Mouse (Mus musculus) Patski (cell line): ENCODE data around the gene Emb. TPM values are rescaled to one million over a fixed set of nuclear protein-coding genes. Genes with fewer than 3 reads are reported as not detected.

ENCODE experiments used
- ATAC-seq: fragments of 100-300 bp; one replicate; pipeline ENCODE4 v1.8.0; 2021
- CTCF ChIA-PET: fragments of 350-600 bp; sonication (Branson Sonifier 250); formaldehyde crosslinking; loops from one replicate; lab custom pipeline; 2022; ENCODE audit warnings: inconsistent platforms; lab: Charles Lee
- POLR2A ChIA-PET: fragments of 350-600 bp; sonication (Branson Sonifier 250); formaldehyde crosslinking; loops from one replicate; lab custom pipeline; 2022; ENCODE audit warnings: antibody characterized with exemption, inconsistent platforms; lab: Charles Lee
- DNase-seq: peaks from one replicate; pipeline ENCODE4 v3.0.0-alpha.2; 2011; ENCODE audit warnings: low read depth, low spot score
- H3K27me3 ChIP-seq: fragments of 371-371 bp; one replicate; pipeline ENCODE4 v1.5.1; 2021
- CTCF ChIP-seq: fragments of 100-300 bp; IDR thresholded peaks from one replicate; pipeline ENCODE4 v1.5.1; 2021
- in situ Hi-C: fragments of 300-500 bp; cut with MboI; formaldehyde crosslinking; loops from 3 replicates; pipeline ENCODE4 v1.11.1; 2018; ENCODE audit warnings: low pct_unique_long_range_greater_than_20kb, mixed read lengths
- polyA plus RNA-seq: library from polyadenylated mRNA; unstranded; gene quantifications from one replicate; pipeline ENCODE4 v1.2.3, GENCODE M21; 2021

Gene Emb
- polyA plus RNA-seq, 1 experiment from 2014 or later: 5.1 TPM

DNA sequence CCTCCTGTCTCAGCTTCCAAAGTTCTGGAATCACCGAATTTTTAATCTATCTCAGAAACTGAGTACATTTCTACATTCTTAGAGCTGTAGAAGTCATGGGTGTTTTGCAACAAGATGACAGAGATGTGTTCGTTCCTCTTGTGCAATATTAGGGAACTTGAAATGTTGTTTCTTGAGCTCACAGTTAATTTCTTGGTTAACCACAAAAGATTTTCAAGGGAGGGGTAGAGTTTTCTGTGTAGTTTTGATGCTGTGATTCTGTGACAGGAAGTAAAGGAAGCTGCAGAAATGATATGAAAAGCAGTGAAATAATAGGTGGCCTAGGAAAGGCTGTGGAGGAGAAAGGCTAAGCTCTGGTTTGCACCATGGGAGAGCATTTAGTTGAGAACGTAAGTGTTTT lies 33.7 kb downstream of the Emb start:
- TF ChIP-seq CTCF: no peak
- in situ Hi-C loops: no loop called here
- ChIA-PET POLR2A (no interaction called here), CTCF (interaction anchor here (0.7 to 1.1 kb wide), 2 partner anchors 14 to 47 kb away, joined by 3 read pairs; no protein-coding TSS in a partner anchor)
- peaks cover 2% of the 10 kb centered on the region for H3K27me3 ChIP-seq
- ATAC-seq (no peak), DNase-seq (no peak)

DNA sequence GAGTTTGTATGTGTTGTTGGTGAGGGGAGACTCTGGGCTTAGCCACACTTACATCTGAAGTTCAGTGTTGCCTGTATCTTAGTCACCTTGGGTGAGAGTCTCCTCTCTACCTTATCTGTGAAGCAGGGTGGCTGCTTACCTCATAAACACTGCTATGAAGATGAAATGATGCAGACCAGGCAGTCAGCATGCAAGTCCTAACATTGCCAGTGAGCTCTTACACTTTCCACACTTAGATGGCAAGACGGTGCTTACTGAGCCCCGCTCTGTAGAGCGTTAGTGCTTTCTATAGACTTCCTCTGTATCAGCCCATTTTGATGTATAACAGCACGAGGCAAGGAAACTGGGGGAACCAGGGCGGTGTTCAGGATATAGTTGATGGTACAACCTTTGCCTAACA lies 34.3 kb downstream of the Emb start:
- DNase-seq (no peak), ATAC-seq (no peak)
- in situ Hi-C loops: no loop called here
- POLR2A ChIA-PET: no interaction called here
- CTCF ChIA-PET: interaction anchor here (0.7 to 1.1 kb wide), 2 partner anchors 13 to 47 kb away, joined by 3 read pairs; no protein-coding TSS in a partner anchor
- no peak for TF ChIP-seq CTCF
- H3K27me3 ChIP-seq: peaks cover 2% of the 10 kb centered on the region

- CTCF ChIA-PET: interaction anchor here (1.0 to 1.6 kb wide), 3 partner anchors 8 to 58 kb away, joined by 3 read pairs; no protein-coding TSS in a partner anchor
- in situ Hi-C loops: no loop called here
- no peak for TF ChIP-seq CTCF
- POLR2A ChIA-PET: no interaction called here
- ATAC-seq (no peak), DNase-seq (no peak)
- H3K27me3 ChIP-seq: peaks cover 4% of the 10 kb centered on the region
Observed at GRCm38 (mm10) chr13:117260704-117261103, 52.4 kb downstream of the Emb start.

DNA sequence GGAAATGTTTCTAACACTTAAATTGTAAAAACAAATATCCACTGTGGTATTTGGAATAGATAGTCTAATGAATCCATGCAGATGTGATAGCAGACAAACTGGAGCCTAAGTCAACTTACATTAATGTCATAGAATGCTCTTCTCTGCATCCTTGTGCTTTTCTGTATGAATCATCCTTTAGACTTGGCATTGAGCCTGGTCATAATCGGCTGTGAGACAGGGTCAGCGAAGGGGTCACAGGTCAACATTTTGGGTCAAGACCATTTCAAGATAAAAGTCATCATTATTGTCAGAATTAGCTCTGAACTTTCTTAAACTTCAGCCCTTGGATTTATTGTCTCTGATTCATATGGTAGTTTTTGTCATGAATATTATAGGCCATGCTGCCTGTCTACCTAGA lies 57.8 kb downstream of the Emb start:
- no peaks in the 10 kb centered on the region for H3K27me3 ChIP-seq
- in situ Hi-C loops: no loop called here
- POLR2A ChIA-PET: no interaction called here
- CTCF ChIA-PET: interaction anchor here (1.2 to 1.5 kb wide), 3 partner anchors 64 to 68 kb away, joined by 3 to 4 read pairs (median 3); no protein-coding TSS in a partner anchor
- ATAC-seq: no peak
- DNase-seq: no peak
- no peak for TF ChIP-seq CTCF

GRCm38 (mm10) chr13:117267963-117268362 lies 59.6 kb downstream of the Emb start:
- DNase-seq: no peak
- no peak for TF ChIP-seq CTCF
- in situ Hi-C loops: no loop called here
- H3K27me3 ChIP-seq: no peaks in the 10 kb centered on the region
- ChIA-PET POLR2A (no interaction called here), CTCF (interaction anchor here (0.7 kb wide), 1 partner anchor 8 kb away, joined by 3 read pairs; no protein-coding TSS in a partner anchor)
- ATAC-seq: no peak

DNA sequence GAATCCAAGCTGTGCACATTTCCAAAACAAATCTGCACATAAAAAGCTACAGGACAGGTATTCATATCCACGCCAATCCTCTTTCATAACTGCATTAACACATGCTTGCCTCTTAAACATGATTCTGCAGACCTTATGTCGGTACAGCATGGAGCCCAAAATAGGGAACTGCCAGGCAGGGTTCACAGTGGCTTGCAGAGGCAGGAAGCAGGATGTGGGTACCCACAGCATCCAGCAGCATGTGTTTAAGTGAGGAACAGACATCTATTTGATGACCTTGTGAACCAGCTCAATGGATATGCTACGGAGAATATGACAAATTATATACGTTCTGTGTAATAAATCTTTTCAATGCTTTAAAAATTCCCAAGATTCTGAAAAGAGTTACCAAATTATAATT lies 75.7 kb downstream of the Emb start:
- ATAC-seq: no peak
- peaks cover 11% of the 10 kb centered on the region for H3K27me3 ChIP-seq
- no peak for TF ChIP-seq CTCF
- ChIA-PET CTCF (interaction anchor here (0.8 to 1.4 kb wide), 3 partner anchors 80 to 85 kb away, joined by 3 to 4 read pairs (median 3); no protein-coding TSS in a partner anchor), POLR2A (interaction anchor here (0.7 kb wide), 1 partner anchor 83 kb away, joined by 3 read pairs; no protein-coding TSS in a partner anchor)
- no peak for DNase-seq
- in situ Hi-C loops: loop anchor here (25.0 kb wide), 2 partner anchors 247 to 372 kb away; partner anchors contain the start of gene Parp8

DNA sequence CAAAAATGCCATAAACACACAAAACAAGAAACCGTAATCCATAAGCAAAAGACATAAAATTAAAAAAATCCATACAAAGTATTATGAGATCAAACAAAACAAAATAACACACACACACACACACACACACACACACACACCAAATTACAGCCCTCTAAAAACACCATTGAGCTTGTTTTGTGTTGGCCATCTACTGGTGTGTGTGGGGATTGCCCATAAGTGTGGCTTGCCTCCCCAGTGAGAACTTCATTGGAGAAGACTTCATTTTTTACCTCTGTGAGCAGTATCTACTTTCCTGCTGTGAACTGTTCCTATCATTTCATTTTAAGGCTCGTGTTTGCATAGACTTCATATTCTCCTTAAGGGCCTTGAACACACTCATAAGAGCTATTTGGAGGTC lies 78.6 kb downstream of the Emb start:
- no peak for ATAC-seq
- H3K27me3 ChIP-seq: no peaks in the 10 kb centered on the region
- ChIA-PET POLR2A (no interaction called here), CTCF (interaction anchor here (1.1 kb wide), 1 partner anchor 84 kb away, joined by 3 read pairs; no protein-coding TSS in a partner anchor)
- TF ChIP-seq CTCF: no peak
- in situ Hi-C loops: loop anchor here (5.0 to 25.0 kb wide), 3 partner anchors 85 to 375 kb away; partner anchors contain the start of gene Parp8
- no peak for DNase-seq

DNA sequence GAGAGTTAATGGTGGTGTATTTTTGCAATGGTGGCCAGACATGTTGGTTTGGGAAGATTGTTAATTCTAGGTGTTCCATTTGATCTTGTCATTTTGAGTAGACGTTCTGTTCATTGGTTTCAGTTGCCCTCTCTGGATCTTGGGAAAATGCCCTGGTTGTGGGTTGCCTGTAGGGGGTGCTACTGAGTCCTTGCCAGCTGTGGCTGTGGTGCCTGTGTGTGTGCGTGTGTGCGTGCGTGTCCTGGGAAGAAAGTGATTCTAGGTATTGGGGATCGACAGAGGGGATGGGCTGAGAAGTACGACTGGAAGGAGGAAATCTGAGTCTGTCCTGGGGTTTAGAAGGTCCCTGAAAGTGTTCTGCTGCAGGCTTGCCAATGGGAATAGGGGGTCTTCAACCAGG lies 79.1 kb downstream of the Emb start:
- TF ChIP-seq CTCF: no peak
- H3K27me3 ChIP-seq: no peaks in the 10 kb centered on the region
- CTCF ChIA-PET: interaction anchor here (1.1 kb wide), 1 partner anchor 84 kb away, joined by 3 read pairs; no protein-coding TSS in a partner anchor
- POLR2A ChIA-PET: no interaction called here
- ATAC-seq: no peak
- in situ Hi-C loops: loop anchor here (5.0 to 25.0 kb wide), 3 partner anchors 85 to 375 kb away; partner anchors contain the start of gene Parp8
- DNase-seq: no peak

DNA sequence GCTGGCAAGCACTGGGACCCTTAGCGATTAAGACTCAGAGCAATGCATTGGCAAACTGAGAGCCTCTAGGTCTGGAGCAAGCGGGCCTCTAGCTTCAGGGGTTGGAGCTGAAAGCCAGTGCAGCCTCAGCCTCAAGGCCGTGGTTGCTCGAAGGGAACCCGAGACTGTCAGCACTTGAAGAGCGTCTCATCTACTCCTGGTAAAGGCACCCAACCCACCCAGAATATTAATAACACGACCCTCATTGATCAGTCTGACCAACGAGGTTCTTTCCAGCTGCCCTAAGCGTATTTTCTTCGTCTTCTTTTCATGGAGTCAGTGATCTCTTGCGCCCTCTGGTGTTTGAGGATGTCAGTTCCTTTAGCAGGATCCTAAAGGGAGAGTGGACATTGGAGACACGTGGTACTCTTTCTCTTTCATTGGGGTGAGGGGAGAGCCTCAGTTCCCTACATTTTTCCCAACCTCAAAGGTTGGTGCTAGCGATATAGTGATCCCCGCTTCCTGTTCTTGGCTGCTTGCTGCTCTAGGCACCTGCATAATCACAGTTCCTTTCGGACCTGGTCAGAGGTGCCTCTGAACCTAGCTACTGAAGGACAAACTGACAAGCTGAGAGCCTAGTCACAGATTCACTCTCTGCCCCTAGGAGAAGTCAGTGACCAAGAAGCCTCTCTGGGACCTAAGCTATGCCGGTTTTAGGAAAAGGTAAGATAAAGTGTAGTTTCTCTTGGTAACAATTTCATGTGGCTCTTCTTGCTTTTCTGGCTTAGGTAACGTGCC lies 81.3 kb downstream of the Emb start:
- DNase-seq: peak; percentile 12
- ChIA-PET POLR2A (interaction anchor here (0.6 to 0.9 kb wide), 3 partner anchors 82 to 265 kb away, joined by 3 to 6 read pairs (median 4); partner anchors contain the start of gene Emb), CTCF (interaction anchor here (0.6 to 5.1 kb wide), 14 partner anchors 11 to 101 kb away, joined by 3 to 59 read pairs (median 4); no protein-coding TSS in a partner anchor)
- H3K27me3 ChIP-seq: no peaks in the 10 kb centered on the region
- in situ Hi-C loops: loop anchor here (5.0 to 25.0 kb wide), 3 partner anchors 87 to 377 kb away; partner anchors contain the start of gene Parp8
- ATAC-seq: peak; percentile 74
- peak; percentile 78 for TF ChIP-seq CTCF

GRCm38 (mm10) chr13:117311446-117312225 lies 103.3 kb downstream of the Emb start:
- DNase-seq (peak; percentile 15), ATAC-seq (peak; percentile 67)
- ChIA-PET POLR2A (interaction anchor here (0.6 kb wide), 1 partner anchor 113 kb away, joined by 3 read pairs; no protein-coding TSS in a partner anchor), CTCF (interaction anchor here (0.6 to 1.0 kb wide), 3 partner anchors 12 to 113 kb away, joined by 3 to 4 read pairs (median 3); no protein-coding TSS in a partner anchor)
- in situ Hi-C loops: no loop called here
- no peaks in the 10 kb centered on the region for H3K27me3 ChIP-seq
- peak; percentile 69 for TF ChIP-seq CTCF

Other genes with a start within 250 kb of the Emb start
- 42.8 TPM for gene Parp8, start 183.0 kb upstream of the Emb start, polyA plus RNA-seq
- not detected for gene Gm17509, start 12.5 kb downstream of the Emb start, polyA plus RNA-seq